Mouse (Mus musculus) left cerebral cortex, postnatal 14 days (tissue): Measurements from ENCODE around the gene Lpp. TPM values are rescaled to one million over a fixed set of nuclear protein-coding genes. Genes with fewer than 3 reads are reported as not detected.

Source experiments
- DNase-seq, 2 experiments: peaks; one replicate each; pipeline ENCODE4 v3.0.0; 2021 to 2022; ENCODE audit warnings: low spot score in 2 of 2, mixed read lengths in 1 of 2
- intact Hi-C: fragments of 180-260 bp; cut with DNase I; formaldehyde crosslinking; loops from one replicate; pipeline ENCODE4 v1.15.1; 2025
- total RNA-seq, 2 experiments: library from RNA; stranded (reverse); gene quantifications; 2 replicates each; pipeline ENCODE4 v1.2.3; 2021

Lpp gene
- total RNA-seq, 2 experiments from 2014 or later, result 6.8 to 8.3 TPM

GRCm38 (mm10) chr16:24514802-24515727 is 121.8 kb downstream of the Lpp start:
- DNase-seq, result no peak
- intact Hi-C loops, result no loop called here

GRCm38 (mm10) chr16:24516993-24517392 is 123.7 kb downstream of the Lpp start:
- no peak for DNase-seq
- intact Hi-C loops, result no loop called here

- intact Hi-C loops, result no loop called here
- no peak for DNase-seq
Observed at GRCm38 (mm10) chr16:24517501-24518042, 124.3 kb downstream of the Lpp start.

- intact Hi-C loops, result no loop called here
- DNase-seq, result no peak
Observed at GRCm38 (mm10) chr16:24518785-24519184, 125.5 kb downstream of the Lpp start.

- intact Hi-C loops, result no loop called here
- no peak for DNase-seq
Observed at GRCm38 (mm10) chr16:24527219-24527618, 133.9 kb downstream of the Lpp start.

- no peak for DNase-seq
- intact Hi-C loops, result no loop called here
Observed at GRCm38 (mm10) chr16:24531681-24532080, 138.4 kb downstream of the Lpp start.

- DNase-seq, result peak in 1 of 2 experiments; percentile 19
- intact Hi-C loops, result no loop called here
Observed at GRCm38 (mm10) chr16:24535221-24535620, 141.9 kb downstream of the Lpp start.

- DNase-seq, result no peak
- intact Hi-C loops, result no loop called here
Observed at GRCm38 (mm10) chr16:24536261-24536660, 143.0 kb downstream of the Lpp start.

GRCm38 (mm10) chr16:24539003-24539402 is 145.7 kb downstream of the Lpp start:
- DNase-seq, result no peak
- intact Hi-C loops, result no loop called here

GRCm38 (mm10) chr16:24542864-24543263 is 149.6 kb downstream of the Lpp start:
- peak; percentile 41 to 85 for DNase-seq
- intact Hi-C loops, result no loop called here

- intact Hi-C loops, result no loop called here
- no peak for DNase-seq
Observed at GRCm38 (mm10) chr16:24545366-24545765, 152.1 kb downstream of the Lpp start.

GRCm38 (mm10) chr16:24558458-24558857 is 165.2 kb downstream of the Lpp start:
- intact Hi-C loops, result no loop called here
- DNase-seq, result no peak

GRCm38 (mm10) chr16:24559811-24560210 is 166.5 kb downstream of the Lpp start:
- DNase-seq, result no peak
- intact Hi-C loops, result no loop called here

GRCm38 (mm10) chr16:24560998-24561397 is 167.7 kb downstream of the Lpp start:
- intact Hi-C loops, result no loop called here
- no peak for DNase-seq

- intact Hi-C loops, result no loop called here
- DNase-seq, result no peak
Observed at GRCm38 (mm10) chr16:24561602-24562001, 168.3 kb downstream of the Lpp start.

- intact Hi-C loops, result no loop called here
- DNase-seq, result no peak
Observed at GRCm38 (mm10) chr16:24565311-24565710, 172.0 kb downstream of the Lpp start.

GRCm38 (mm10) chr16:24566277-24566676 is 173.0 kb downstream of the Lpp start:
- no peak for DNase-seq
- intact Hi-C loops, result no loop called here

GRCm38 (mm10) chr16:24567562-24567961 is 174.3 kb downstream of the Lpp start:
- intact Hi-C loops, result no loop called here
- no peak for DNase-seq

- intact Hi-C loops, result no loop called here
- DNase-seq, result no peak
Observed at GRCm38 (mm10) chr16:24568061-24568460, 174.8 kb downstream of the Lpp start.

GRCm38 (mm10) chr16:24569681-24570080 is 176.4 kb downstream of the Lpp start:
- intact Hi-C loops, result no loop called here
- DNase-seq, result peak in 1 of 2 experiments; percentile 14

GRCm38 (mm10) chr16:24576999-24577398 is 183.7 kb downstream of the Lpp start:
- DNase-seq, result no peak
- intact Hi-C loops, result no loop called here
